Mouse (Mus musculus) G1E-ER4 (cell line): ENCODE measurements around the gene Nkapl. TPM values are rescaled to one million over a fixed set of nuclear protein-coding genes. Genes with fewer than 3 reads are reported as not detected.

Experiments
- GATA1 ChIP-seq: IDR thresholded peaks from one replicate; pipeline ENCODE4 v1.8.0; 2012; ENCODE audit warnings: low read length, inconsistent platforms
- polyA plus RNA-seq: library from polyadenylated mRNA; stranded (reverse); fragments of >175 nt; gene quantifications from 2 replicates; pipeline ENCODE4 v1.2.3, GENCODE M21; 2012

Gene Nkapl
- polyA plus RNA-seq, 1 experiment = 1.9 TPM

DNA sequence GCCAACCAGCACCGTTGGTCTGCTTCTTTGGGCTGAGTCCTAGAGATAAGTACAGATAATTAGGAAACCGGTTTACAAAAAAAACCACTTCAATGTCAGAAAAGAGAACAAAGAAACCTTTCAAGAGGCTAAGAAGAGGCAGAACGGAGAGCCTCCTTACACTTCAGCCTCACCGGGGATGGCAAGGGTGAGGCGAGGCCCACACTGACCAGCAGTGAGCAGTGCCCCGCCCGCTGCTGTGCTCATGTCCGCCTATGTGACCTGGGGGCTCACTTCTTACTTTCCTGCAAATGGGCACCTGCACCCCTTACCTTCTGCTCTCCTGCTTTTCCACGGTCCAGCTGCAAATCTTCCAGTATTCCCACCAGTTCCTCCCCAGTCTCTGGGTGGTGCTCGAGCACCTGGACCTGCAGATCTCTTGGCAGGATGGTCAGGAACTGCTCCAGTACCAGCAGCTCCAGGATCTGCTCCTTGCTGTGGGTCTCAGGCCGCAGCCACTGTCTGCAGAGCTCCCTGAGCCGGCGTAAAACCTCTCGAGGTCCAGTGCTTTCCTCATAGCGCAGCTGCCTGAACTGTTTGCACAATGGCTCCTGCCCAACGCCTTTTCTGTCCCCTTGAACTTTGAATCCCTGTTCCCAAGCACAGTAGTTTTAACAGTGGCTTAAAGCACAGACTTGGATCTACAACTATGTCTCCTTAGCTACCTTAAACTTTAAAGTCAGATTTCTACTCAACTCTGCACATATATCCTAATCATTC, 20.3 kb downstream of the Nkapl start:
- TF ChIP-seq GATA1 = no peak

DNA sequence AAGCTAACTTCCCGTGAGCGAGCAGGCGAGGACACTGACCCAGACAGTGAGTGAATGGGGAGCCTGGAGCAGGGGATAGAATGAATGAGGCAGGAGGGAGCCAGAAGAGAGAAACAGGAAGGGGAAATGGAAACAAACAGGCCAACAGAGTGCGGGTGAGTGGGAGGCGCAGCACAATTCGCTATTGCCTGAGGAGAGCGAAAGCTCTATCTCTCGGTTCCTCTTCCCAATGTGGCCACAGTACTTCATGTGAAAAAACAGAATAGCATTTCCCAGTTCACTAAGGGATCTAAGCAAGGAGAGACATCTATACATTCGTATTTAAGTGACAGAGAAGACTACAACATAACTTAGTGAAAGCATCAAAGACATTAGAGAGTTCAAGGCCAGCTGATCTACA, 21.5 kb downstream of the Nkapl start:
- no peak for TF ChIP-seq GATA1

GRCm38 (mm10) chr13:21441207-21441572, 27.1 kb downstream of the Nkapl start:
- no peak for TF ChIP-seq GATA1

- no peak for TF ChIP-seq GATA1
These were observed 27.7 kb downstream of the Nkapl start, which contains the start of gene Pgbd1 for GRCm38 (mm10) chr13:21440503-21441206. Gene Pgbd1, minus strand, starts transcription at chr13:21441058.

DNA sequence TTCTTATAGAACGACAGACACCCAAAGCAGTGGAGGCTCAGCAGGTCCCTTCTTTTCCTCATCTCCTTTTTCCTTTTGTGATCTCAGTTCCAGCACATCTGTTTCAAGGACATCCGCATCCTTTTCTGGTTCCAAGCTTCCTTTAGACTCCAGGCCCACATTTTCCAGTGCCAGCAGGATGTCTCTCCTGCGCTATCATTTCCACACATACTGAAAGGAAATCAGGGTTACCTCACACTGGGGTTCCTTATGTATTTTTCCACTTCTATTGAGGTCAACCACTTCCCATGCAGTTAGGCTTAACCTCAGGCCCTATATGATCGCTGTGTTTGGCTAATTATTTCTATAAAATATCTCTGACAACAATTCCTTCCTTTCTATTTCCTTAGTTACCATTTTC, 32.8 kb downstream of the Nkapl start:
- TF ChIP-seq GATA1 = no peak

- TF ChIP-seq GATA1 = no peak
These were observed 40.7 kb downstream of the Nkapl start for GRCm38 (mm10) chr13:21427631-21428030.

GRCm38 (mm10) chr13:21423301-21423700, 45.0 kb downstream of the Nkapl start:
- TF ChIP-seq GATA1 = no peak

DNA sequence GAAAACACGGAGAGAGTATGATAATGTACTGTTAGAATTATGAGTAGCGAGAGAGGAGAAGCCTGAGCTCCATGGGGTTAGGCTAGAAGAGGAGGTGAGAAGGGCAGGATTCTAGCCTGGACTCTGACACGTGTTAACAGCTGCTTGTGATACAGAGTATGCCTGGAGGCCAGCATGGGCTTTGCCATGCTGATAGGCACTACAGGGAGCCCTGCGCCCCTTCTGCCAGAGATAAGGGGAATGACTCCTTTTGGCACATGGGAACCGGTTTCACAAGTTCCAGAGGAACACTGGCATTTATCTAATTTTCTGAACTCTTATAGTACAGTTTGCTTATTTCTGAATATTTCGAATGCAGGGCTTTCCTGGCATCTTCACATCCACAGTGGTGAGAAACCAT, 49.4 kb downstream of the Nkapl start:
- no peak for TF ChIP-seq GATA1

- TF ChIP-seq GATA1 = no peak
These were observed 50.9 kb downstream of the Nkapl start for GRCm38 (mm10) chr13:21417298-21418010.

Other genes starting within 250 kb of the Nkapl start
- gene Gpx5, start 175.8 kb downstream of the Nkapl start, polyA plus RNA-seq = not detected in 2 replicates
- gene Gpx6, start 156.4 kb downstream of the Nkapl start, polyA plus RNA-seq = not detected in 2 replicates
- gene Olfr1367, start 121.6 kb downstream of the Nkapl start, polyA plus RNA-seq = not detected in 2 replicates
- 2.9 and 3.9 TPM in 2 replicates for gene Zscan12, start 105.7 kb downstream of the Nkapl start, polyA plus RNA-seq
- 3.7 and 4.9 TPM in 2 replicates for gene Zkscan3, start 65.8 kb downstream of the Nkapl start, polyA plus RNA-seq
- 0.17 and 0.22 TPM in 2 replicates for gene Pgbd1, start 27.5 kb downstream of the Nkapl start, polyA plus RNA-seq
- gene Zscan26, start 14.8 kb downstream of the Nkapl start, polyA plus RNA-seq = 2.7 and 3.1 TPM in 2 replicates
- not detected in 2 replicates for gene Zkscan4, start 10.4 kb upstream of the Nkapl start, polyA plus RNA-seq
- gene Gm10065, start 10.9 kb upstream of the Nkapl start, polyA plus RNA-seq = not detected in 2 replicates
- gene AK157302, start 26.7 kb upstream of the Nkapl start, polyA plus RNA-seq = 0.04 TPM in 1 of 2 replicates, not detected in the other
- gene Gm11273, start 32.9 kb upstream of the Nkapl start, polyA plus RNA-seq = 16.7 and 23.3 TPM in 2 replicates
- 5.9 and 6.2 TPM in 2 replicates for gene Zkscan8, start 62.6 kb upstream of the Nkapl start, polyA plus RNA-seq
- not detected in 2 replicates for gene Olfr1366, start 74.3 kb upstream of the Nkapl start, polyA plus RNA-seq
- not detected in 2 replicates for gene Olfr1535, start 91.4 kb upstream of the Nkapl start, polyA plus RNA-seq
- gene Olfr1364, start 113.2 kb upstream of the Nkapl start, polyA plus RNA-seq = not detected in 2 replicates
- not detected in 2 replicates for gene Olfr1362, start 145.5 kb upstream of the Nkapl start, polyA plus RNA-seq
- gene Olfr11, start 174.0 kb upstream of the Nkapl start, polyA plus RNA-seq = not detected in 2 replicates
- not detected in 2 replicates for gene Olfr1361, start 194.9 kb upstream of the Nkapl start, polyA plus RNA-seq
- gene Olfr1360, start 208.9 kb upstream of the Nkapl start, polyA plus RNA-seq = not detected in 2 replicates
- not detected in 2 replicates for gene Olfr1359, start 229.6 kb upstream of the Nkapl start, polyA plus RNA-seq
- 9.8 and 10.6 TPM in 2 replicates for gene Hist1h2bl, start 247.6 kb upstream of the Nkapl start, polyA plus RNA-seq
- gene Hist1h2ai, start 247.9 kb upstream of the Nkapl start, polyA plus RNA-seq = 372 and 421 TPM in 2 replicates
- 53.9 and 54.4 TPM in 2 replicates for gene Hist1h3h, start 249.2 kb upstream of the Nkapl start, polyA plus RNA-seq